Mouse (Mus musculus): ENCODE measurements around the gene Kif21a.

Kif21a gene

GRCm38 (mm10) chr15:91049496-91050441 lies at the start of gene Kif21a:
Gene Kif21a, minus strand, starts transcription at chr15:91049948.
- in situ Hi-C loops (cut with MboI, MseI) = no loop called here

GRCm38 (mm10) chr15:91096606-91097005 lies 46.9 kb upstream of the Kif21a start:
- in situ Hi-C loops (cut with MboI, MseI) = no loop called here

GRCm38 (mm10) chr15:91089427-91089826 lies 39.7 kb upstream of the Kif21a start:
- in situ Hi-C loops (cut with MboI, MseI) = no loop called here

- in situ Hi-C loops (cut with MboI, MseI) = no loop called here
These were observed 38.3 kb upstream of the Kif21a start for GRCm38 (mm10) chr15:91088071-91088470.

GRCm38 (mm10) chr15:91077457-91078410 lies 28.0 kb upstream of the Kif21a start:
- in situ Hi-C loops (cut with MboI, MseI) = no loop called here

- in situ Hi-C loops (cut with MboI, MseI) = no loop called here
These were observed 22.7 kb upstream of the Kif21a start for GRCm38 (mm10) chr15:91072440-91072839.

GRCm38 (mm10) chr15:91064310-91064826 lies 14.6 kb upstream of the Kif21a start:
- in situ Hi-C loops (cut with MboI, MseI) = no loop called here

GRCm38 (mm10) chr15:91063845-91064244 lies 14.1 kb upstream of the Kif21a start:
- in situ Hi-C loops (cut with MboI, MseI) = no loop called here

GRCm38 (mm10) chr15:91056866-91057342 lies 7.2 kb upstream of the Kif21a start:
- in situ Hi-C loops (cut with MboI, MseI) = no loop called here

- in situ Hi-C loops (cut with MboI, MseI) = no loop called here
These were observed 6.6 kb upstream of the Kif21a start for GRCm38 (mm10) chr15:91056176-91056865.

GRCm38 (mm10) chr15:91048951-91049495 lies 725 bp downstream of the Kif21a start:
- in situ Hi-C loops (cut with MboI, MseI) = no loop called here

GRCm38 (mm10) chr15:91047627-91048026 lies 2.1 kb downstream of the Kif21a start:
- in situ Hi-C loops (cut with MboI, MseI) = no loop called here

GRCm38 (mm10) chr15:91046506-91046905 lies 3.2 kb downstream of the Kif21a start:
- in situ Hi-C loops (cut with MboI, MseI) = no loop called here

- in situ Hi-C loops (cut with MboI, MseI) = no loop called here
These were observed 6.5 kb downstream of the Kif21a start for GRCm38 (mm10) chr15:91043263-91043662.

GRCm38 (mm10) chr15:91038860-91039259 lies 10.9 kb downstream of the Kif21a start:
- in situ Hi-C loops (cut with MboI, MseI) = no loop called here

- in situ Hi-C loops (cut with MboI, MseI) = loop anchor here in 1 of 2 experiments (5.0 kb wide), 1 partner anchor 513 kb away; no protein-coding TSS in a partner anchor
These were observed 15.7 kb downstream of the Kif21a start for GRCm38 (mm10) chr15:91034090-91034489.

GRCm38 (mm10) chr15:91033529-91033928 lies 16.2 kb downstream of the Kif21a start:
- in situ Hi-C loops (cut with MboI, MseI) = loop anchor here in 1 of 2 experiments (5.0 kb wide), 1 partner anchor 514 kb away; no protein-coding TSS in a partner anchor

- in situ Hi-C loops (cut with MboI, MseI) = no loop called here
These were observed 20.8 kb downstream of the Kif21a start for GRCm38 (mm10) chr15:91028962-91029361.

- in situ Hi-C loops (cut with MboI, MseI) = no loop called here
These were observed 21.3 kb downstream of the Kif21a start for GRCm38 (mm10) chr15:91028494-91028893.

- in situ Hi-C loops (cut with MboI, MseI) = no loop called here
These were observed 27.5 kb downstream of the Kif21a start for GRCm38 (mm10) chr15:91022276-91022675.

GRCm38 (mm10) chr15:91018861-91019187 lies 30.9 kb downstream of the Kif21a start:
- in situ Hi-C loops (cut with MboI, MseI) = no loop called here
